Mouse (Mus musculus) right cerebral cortex, postnatal 14 days (tissue): ENCODE results near the gene Smurf1.

Experiments
- DNase-seq: peaks from one replicate; pipeline ENCODE4 v3.0.0; 2022

Smurf1 gene

GRCm38 (mm10) chr5:144860913-144861312, 104.7 kb downstream of the Smurf1 start:
- DNase-seq: no peak

DNA sequence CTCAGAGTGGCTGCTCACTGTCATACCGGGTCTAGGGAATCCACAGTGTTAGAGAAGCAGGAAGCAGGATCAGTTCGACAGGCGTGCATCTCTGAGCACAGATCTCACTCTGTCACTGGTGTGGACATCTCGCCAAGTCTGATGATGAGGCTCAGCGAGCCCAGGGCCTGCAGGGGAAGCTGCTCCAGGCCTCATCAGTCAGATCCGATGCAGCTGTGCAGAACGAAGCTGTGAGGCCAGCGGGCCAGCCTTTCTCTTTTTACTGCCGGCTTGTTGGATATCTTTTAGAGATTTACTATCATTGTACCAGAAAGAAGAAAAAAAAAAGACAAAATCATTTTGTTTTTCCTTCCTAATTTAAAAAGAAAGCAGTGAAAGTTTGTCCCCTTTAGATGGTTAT, 106.4 kb downstream of the Smurf1 start:
- no peak for DNase-seq

- DNase-seq: no peak
Observed at GRCm38 (mm10) chr5:144858527-144858926, 107.1 kb downstream of the Smurf1 start.

GRCm38 (mm10) chr5:144855936-144856335, 109.7 kb downstream of the Smurf1 start:
- DNase-seq: no peak

DNA sequence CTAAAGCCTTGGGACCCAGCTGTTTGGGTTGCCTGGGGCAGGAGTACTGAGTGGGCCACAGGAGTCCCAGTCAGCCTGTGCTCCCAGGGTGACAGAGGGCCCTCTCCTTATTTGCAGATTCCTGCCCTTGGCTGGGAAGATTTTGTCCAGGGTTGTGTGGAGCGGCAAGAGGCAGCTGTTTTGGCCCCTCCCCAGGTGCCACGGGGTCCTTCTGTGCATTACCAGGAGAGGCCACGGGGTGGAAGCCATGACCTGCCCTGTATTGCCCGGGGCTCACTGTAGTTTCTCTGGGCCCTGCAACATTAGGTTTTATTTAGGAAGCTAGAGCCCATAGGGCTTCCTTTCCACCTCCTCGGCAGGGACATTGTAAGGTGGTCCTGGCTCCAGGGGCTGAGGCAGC, 111.7 kb downstream of the Smurf1 start:
- no peak for DNase-seq

DNA sequence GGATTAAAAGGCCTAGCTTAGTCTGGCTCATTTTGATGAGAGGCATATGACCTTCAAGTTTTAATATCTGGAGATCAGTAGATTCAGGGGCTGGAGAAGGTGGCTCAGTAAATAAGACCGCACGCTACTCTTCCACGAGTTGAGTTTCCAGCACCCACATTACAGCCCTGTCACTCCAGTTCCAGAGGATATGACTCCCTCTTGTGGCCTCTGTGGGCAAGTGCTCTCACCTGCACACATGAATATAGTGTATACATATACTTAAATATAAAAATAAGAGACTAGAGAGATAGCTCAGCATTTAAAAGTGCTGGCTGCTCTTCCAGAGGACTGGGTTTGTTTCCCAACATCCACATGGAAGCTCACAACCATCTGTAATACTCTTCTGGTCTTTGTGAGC, 113.8 kb downstream of the Smurf1 start:
- no peak for DNase-seq

DNA sequence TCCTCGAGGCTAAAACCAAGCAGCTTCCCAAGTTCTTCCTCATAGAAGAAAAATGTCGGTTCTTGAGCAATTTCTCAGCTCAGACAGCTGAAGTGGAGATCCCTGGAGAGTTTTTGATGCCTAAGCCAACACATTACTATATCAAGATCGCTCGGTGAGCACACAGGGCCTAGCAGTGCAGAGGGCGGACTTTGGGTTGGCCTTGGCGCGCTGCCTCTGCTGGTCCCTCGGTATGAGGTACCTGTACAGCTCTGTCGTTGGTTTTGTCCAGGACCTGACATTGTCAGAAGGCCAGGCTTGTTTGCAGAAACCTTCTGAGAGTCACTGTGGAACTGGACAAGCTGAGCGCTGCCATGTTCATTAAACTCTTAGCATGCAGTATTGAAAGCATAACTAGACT, 115.7 kb downstream of the Smurf1 start:
- DNase-seq: no peak

DNA sequence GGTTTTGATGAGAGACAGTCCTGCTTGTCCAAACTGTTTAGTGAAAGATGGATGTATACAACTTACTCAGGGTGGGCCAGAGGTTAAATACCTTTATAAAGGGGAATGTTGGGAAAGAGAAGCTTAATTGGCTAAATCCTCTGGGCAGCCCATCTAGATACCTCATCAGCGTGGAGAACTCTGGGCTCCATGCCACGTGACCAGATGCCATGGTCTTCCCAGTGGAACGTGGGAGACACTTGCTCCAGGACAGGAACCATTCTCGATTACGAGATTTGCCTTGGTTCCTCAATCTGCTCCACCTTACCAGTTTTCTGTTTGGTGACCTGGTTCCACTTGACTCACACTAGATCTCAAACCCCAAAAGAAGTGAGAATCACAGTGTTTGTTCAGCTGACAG, 116.9 kb downstream of the Smurf1 start:
- no peak for DNase-seq

GRCm38 (mm10) chr5:144845352-144845751, 120.3 kb downstream of the Smurf1 start:
- DNase-seq: no peak

- DNase-seq: peak; percentile 46
Observed at GRCm38 (mm10) chr5:144836100-144836499, 129.5 kb downstream of the Smurf1 start.

DNA sequence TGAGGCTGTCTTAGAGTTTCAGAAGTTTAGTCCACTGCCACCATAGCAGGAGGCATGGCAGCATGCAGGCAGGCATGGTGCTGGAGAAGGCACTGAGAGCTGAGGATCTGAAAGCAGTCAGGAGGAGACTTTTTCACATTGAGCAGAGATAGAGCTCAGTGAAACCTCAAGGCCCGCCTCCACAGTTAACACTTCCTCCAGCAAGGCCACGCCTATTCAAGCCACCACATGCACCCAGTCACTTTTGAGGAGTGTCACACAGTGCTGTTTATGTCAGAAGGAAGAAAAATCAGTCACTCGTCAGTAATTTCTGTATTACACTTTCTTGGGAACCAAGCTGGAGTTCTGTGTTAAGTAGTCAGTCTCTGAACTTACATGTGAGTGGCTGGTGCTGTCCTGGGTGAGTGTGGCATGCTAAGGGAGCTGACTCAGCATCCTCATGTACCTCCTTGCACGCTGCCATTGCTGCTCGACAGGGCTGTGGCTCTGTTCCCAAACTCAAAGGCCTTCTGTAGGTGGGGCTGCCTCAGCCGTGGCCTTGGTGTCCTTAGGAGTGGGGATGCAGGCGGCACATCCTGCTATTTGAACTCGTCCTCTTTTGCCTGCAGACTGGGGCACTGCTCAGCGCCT, 133.7 kb downstream of the Smurf1 start:
- DNase-seq: no peak

GRCm38 (mm10) chr5:144829631-144830030, 136.0 kb downstream of the Smurf1 start:
- DNase-seq: no peak

DNA sequence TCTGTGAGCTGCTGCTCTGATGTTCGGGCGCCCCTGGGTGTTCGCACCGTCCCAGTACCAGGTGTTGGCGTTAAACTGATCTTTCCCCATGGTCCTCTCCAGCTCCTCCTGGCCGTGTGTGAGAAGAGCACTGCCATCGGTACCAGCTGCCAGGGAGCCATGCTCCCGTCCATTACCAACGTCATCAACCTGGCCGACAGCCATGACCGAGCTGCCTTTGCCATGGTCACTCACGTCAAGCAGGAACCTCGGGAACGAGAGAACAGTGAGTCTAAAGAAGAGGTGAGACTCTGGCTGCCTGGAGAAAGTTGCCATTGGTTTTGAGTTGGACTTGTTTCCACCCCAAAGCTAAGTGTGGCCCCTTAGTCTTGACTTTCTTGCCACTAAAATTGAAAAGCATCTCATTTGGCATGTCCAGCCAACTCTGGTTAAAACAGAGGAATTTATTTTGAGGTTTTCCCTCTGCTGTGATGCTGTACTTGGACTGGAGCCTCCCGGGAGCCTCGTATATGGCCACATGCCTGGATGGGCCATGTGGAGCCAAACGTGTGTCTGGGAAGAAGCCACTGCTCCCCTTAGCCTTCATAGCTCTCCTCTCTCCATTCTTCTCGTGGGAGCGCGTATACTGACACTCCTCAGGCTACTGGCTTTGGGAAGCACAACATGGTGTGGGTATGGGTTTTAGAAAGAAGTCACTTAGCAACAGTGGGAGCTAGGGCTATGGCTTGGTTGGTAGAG, 137.1 kb downstream of the Smurf1 start:
- peak; percentile 26 for DNase-seq
